Mouse (Mus musculus): Measurements from ENCODE around the gene Xbp1.
"Not testable (repeated sequence)": the region's sequence is repeated elsewhere in the genome, so short reads cannot be mapped to it uniquely, and the experiment has no call there.

Xbp1 gene

DNA sequence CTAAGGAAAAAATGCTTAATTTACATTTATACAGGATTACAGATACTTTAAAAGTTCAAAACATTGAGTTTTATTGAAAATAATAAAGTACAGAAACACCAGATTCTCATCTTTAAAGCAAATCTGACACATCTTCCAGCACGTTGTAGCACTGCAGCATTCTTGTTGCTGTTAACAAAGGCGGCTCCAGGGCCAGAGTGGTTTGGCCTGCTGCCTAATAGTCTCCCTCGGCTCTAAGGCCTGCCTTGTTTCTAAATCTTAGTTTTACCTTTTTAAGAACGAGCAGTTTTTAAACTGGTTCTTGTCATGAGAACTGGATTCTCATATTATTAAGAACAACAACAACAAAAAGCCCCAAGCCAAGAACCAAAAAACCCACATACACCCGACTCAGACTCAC lies 8.4 kb downstream of the Xbp1 start:
- DNase-seq (ENCODE audit: low spot score in 2 of 2), result no peak

DNA sequence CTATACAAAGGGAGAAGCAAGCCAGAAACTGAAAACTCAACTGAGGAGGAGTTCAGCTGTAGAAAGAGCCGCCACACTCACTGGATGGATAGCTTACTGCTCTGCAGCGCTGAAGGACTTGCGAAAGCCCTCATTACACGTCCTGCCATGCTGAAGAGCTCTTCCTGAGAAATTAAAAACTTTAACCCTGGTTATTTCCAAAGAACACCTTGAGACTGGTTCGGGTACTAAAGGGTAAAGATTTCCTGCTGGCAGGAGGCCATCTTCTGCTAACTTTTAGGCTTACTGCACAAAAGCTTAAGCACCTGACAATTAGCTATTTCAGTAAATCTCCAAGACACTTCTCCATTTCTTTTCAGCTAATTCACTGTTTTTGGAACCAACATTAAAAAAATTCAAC lies 9.7 kb downstream of the Xbp1 start:
- DNase-seq (ENCODE audit: low spot score in 2 of 2), result no peak

DNA sequence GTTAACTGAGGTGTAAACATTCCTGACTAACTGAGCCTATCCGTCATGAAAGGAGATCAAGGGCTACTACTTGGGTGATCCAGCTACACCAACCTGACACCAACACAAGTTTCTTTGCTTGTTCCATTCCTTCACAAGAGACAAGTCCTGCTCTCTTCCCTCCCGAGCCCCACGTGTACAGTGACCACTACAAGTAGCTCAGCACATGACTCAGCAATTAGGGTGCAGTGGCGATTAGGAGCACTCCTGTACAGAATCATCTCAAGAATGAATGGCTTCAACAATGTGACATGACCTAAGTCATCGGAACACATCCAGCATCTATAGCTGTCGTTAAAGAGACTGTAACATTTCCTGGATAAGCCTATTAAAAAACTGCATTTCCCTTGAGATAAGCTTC lies 10.3 kb downstream of the Xbp1 start:
- no peak for DNase-seq (ENCODE audit: low spot score in 2 of 2)

DNA sequence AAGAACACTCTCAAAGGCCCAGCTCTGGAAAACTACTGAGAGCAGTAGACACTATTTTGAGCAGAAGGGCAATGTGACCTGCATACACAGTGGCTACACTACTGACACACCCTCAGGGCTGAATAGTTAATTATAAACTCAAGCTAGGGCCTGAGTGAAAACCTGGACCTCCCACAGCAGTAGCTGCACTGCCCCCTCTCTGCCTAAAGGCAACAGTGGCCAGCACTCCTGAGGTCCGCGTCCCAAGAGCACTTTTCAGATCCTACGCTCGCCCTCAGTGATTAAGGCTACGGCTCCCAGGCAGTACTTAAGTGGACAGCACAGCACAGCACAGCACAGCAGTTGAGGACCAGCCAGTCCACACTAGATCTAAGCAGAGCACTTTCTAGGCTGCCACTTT lies 12.6 kb downstream of the Xbp1 start:
- peak in 1 of 2 experiments; percentile 53 for DNase-seq (ENCODE audit: low spot score in 2 of 2)

DNA sequence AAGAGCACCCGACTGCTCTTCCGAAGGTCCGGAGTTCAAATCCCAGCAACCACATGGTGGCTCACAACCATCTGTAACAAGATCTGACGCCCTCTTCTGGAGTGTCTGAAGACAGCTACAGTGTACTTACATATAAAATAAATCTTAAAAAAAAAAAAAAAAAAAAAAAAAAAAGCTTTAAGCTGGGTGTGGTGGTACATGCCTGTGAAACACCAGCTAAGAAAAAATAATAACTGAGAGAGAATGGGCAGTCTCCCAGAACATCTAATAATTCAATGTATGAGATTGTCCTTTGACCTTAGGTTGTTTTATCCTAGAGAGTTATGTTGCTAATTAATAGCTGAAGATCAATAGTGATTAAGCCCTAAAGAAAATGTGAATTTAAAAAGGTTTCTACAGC lies 17.0 kb downstream of the Xbp1 start:
- not testable (repeated sequence) for DNase-seq (ENCODE audit: low spot score in 2 of 2)

DNA sequence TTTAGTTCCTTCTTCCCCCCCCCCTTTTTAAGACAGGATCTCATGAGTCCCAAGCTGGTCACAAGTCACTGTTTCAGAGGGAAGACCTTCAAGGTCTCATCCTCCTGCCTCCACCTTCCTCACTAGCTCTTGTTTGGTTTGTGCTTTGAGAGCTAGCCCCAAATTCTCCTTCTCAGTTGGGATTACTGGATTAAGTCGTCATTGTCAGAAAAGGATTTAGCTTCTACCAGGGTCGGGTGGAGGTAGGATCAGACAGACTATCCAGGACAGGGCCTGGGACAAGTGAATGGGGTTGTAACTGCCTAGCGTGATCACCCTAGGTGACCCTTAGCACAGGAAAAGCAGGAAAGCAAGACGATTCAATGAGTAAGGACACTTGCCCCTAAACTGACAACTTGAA lies 19.9 kb downstream of the Xbp1 start:
- no peak for DNase-seq (ENCODE audit: low spot score in 2 of 2)

DNA sequence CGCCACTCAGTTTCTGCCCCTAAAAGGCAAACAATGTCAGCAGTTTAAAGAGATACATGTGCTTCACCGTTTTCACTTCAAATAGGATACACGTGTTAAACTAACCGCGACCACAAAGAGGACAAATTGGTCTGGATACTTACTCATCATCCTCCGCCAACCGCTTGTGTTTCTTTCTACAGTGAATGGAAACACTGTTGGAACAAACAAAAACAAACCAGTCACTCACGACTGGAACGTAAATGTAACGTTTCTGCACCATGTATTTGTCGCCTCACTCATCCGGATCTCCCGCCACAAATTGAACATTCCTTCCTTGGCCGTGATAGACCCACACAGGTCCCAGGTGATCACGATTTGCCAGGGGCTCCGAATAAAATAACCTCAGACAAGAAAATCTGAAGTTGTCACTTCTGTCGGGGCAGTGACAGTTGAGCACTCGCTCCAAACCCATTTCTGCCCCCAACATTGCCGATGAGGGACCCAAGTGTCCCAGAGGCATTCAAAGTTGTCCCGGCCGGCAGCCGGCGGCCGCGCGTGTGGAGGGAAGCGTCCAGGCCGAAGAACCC lies 20.9 kb downstream of the Xbp1 start:
- no peak for DNase-seq (ENCODE audit: low spot score in 2 of 2)

DNA sequence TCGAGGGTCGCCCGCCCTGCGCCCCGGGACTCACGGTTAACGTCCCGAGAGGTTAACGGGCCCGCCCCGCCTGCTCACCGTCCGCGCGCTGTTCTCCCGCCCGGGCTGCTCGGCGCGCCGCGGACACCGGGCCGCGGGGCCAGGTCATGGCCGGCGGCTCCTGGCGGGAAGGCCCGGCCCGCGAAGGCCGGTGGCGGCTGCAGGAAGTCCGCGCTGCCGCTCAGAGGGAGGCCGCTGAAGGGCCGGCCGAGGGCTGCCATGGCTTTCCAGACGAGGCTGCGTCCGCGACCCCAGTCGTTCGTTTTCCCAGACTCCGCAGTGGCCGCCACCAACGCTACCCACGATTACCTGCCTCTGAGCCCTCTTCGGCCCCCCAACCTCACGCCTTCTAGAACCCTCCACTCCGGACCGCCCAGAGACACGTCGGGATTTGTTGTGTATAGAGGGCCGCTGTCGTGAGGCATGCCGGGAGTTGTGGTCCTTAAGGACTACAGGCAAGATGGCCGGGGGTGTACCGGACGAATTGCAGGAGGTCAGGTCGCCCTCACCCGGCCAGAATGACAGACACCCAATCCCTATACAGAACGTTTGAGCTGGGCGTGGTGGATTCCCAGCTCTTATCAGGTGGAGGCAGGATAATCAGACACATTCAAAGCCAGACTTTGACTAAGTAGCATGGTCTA lies 21.5 kb downstream of the Xbp1 start, which contains the start of gene Ccdc117:
TSS of gene Ccdc117 (minus strand) at position 389 of the 683 bp plus-strand sequence.
- DNase-seq (ENCODE audit: low spot score in 2 of 2), result peak; percentile 95 to 96

DNA sequence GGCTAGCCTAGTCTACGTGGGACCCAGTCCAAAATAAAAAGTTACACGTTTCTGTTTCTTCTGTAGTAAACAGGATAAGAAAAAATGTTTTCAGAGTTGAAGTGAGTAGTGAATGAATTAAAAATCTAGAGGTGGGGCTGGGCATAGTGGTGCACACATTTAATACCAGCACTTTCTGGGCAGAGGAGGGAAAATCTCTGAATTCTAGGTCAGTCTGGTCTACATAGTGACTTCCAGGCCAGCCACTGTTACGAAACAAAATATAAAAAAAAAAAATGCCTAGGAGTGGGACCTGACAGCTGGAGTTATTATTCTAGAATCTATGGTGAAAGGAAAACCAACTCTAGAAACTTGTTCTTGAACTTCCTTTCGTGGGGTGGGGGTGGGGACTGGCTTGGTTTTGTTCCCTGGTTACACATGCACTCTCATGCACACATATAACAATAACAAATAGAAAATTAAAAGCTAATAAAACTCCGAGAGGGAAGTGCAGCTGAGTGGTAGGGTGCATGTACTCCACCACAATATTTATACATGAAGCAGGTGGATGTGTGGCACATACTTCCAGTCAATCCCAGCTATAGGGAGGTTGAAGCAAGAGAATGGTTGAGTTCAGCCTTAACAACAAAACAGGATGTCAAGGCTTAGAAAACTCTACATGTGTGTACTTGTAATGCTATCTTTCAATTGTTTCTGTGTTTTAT lies 22.2 kb downstream of the Xbp1 start:
- no peak for DNase-seq (ENCODE audit: low spot score in 2 of 2)

DNA sequence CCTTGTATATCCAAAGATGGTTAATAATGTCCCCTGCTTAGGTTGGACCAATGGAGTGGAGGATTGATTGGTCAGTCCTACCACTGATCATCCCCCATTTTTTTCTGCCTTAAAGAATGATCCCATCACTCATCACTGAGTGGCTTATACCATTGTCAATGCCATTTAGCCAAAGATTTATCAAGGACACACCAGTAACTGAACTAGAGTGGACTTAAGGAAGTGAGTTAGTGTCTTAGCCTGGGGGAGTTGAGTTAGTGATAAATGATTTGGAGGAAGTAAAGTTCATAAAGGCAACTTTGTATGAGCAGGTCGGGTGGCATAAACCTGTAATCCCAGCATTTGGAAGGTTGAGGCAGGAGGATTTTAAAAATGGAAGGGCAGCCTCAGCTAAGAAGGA lies 22.8 kb downstream of the Xbp1 start:
- DNase-seq (ENCODE audit: low spot score in 2 of 2), result no peak

DNA sequence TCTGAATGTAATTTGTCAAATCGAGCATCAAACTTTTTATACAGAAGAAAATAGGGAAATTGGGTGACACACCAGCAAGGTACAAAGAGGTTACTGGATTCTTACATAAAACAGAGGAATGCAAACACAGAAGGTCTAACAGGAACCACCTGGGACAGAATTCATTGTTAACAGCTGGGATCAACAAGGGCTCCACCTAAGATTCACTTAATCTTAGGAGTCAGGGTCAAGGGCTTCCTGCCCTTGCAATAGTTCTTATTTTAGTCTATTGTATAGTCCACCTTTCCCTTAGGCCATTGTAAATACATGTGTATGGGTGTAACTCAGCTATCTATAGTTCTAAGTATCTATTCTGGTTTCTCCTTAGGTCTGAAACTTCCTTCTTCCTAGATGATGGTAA lies 24.2 kb downstream of the Xbp1 start:
- DNase-seq (ENCODE audit: low spot score in 2 of 2), result not testable (repeated sequence)

DNA sequence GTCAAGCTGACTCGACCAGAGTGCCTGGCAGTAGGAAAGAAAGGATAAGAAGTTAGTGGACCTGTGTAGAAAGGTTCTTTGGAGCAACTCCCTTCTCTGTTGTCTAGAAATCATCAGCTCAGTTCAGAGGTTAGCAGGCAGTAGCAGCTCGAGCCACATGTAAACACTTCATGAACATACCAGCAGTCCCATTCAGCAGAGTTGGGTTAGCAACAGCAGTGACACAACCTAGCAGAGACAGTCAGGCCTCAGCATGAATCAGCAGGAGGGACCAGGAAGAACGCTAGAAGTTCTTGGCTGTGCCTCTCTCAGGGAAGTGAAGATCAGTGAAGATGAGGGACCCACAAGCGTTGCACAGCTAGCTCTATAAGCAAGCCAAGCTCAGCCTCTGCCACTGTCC lies 25.0 kb downstream of the Xbp1 start:
- DNase-seq (ENCODE audit: low spot score in 2 of 2), result no peak

DNA sequence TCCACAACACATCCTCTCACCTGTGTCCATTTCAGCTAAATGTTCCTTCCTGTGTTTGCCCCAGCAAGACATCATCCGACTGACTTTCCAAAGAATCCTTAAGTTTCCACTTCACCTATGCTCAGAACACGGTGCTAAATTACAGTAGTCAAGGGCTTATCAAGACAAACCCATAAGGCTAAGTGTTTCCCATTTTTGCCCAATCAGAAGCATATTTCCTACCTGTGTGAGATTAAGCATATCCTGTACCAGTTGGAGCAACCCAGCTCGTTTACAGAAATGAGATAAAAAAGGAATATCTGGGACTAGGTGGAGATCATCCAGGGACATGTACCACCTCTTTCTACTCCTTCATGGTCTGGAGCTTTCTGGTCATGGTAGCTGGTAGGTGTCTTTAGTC lies 26.2 kb downstream of the Xbp1 start:
- no peak for DNase-seq (ENCODE audit: low spot score in 2 of 2)

DNA sequence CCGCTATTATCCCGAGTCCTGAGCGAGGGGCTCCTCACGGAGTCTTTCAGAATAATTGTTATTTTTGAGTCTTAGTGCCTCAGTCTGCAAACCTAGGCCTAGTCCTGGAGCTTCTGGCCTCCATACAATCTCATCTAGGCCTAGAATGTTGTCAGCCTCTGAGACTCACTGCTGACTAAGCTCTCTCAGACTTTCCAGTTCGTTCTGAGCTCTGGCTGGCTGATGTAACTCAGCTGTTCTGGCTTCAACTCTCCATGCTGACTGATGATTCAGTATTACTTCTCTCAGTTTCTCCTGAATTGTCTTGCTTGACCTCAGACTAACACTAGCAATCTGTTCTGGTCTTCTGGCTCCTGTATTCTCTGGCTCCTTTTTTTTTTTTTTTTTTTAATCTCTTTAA lies 31.0 kb downstream of the Xbp1 start:
- no peak for DNase-seq (ENCODE audit: low spot score in 2 of 2)

DNA sequence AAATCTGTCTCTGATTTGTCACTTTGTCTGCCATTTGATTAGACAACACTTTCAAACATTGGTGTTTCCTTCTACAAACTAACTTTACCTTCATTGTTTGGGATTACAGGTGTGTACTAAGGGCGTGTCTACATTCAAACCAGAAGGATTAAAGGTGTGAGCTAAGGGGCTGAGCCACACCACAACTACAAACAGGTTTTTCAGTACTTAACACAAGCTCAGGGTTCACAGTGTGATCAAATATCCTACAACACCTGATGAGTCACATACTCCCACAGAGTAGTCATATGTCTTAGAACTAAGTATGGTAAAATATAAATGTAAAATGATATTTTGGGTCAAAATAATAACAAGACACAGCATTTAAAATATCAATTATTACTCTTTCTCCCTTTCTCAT lies 31.5 kb downstream of the Xbp1 start:
- no peak for DNase-seq (ENCODE audit: low spot score in 2 of 2)

DNA sequence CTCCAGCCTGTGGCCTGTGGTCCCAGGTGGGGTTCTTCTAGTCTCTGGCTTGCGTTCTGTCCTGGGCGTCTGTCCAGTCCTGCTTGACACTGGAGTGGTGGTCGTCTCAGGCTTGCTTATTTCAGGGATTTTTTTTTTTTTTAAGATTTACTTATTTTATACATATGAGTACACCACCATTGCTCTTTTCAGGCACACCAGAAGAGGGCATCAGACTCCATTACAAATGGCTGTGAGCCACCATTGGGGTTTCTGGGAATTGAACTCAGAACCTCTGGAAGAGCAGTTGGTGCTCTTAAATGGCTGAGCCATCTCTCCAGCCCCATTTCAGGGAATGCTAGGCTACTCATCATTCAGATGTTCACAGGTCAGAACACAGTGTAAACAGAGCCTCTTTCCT lies 39.8 kb downstream of the Xbp1 start:
- DNase-seq (ENCODE audit: low spot score in 2 of 2), result no peak

DNA sequence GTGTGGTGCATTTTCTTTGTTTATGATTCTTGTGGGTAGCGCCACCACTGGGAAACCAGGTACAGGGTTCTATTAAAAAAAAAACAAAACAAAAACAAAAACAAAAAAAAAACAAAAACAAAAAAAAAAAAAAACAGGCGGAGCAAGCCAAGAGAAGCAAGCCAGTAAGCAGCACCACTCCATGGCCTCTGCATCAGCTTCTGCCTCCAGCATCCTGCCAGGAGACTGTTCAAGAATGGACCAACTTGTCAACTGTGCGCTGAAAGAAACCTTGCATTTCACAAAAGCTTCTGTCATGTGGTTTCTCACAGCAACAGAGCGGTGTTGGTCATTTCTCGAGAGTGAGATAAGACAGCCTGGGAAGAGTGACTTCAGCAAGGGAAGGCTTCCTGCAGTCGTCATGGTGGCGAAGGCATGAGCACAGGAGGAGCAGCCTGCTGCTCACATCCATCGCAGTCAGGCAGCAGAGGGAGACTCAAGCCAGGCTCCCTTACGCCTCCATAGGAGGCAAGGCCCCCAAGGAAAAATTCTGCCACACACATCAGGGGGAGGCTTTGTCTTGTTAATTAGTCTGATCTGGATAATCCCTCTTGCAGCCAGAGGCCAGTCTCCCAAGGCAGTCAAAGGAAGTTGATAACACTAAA lies 42.3 kb downstream of the Xbp1 start:
- no peak for DNase-seq (ENCODE audit: low spot score in 2 of 2)

DNA sequence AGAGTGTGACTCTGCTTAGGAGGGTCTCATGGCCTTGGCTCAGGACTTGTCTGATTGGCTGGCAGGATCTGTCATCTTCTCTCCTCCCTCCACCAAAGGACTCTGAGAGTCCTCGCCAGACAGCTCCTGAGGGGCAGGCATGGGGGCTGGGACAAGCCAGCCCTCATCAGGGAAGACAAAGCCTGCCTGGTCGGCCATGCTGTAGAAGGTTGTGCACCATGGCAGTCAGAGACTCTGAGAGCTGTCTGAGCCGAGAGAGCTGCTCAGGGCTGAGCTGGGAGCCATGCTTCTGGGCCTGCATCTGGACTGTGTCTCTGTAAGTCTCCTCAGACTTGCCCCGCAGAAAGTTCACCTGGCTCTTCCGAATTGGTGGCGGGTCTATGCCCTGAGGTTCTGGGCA lies 43.4 kb downstream of the Xbp1 start:
- DNase-seq (ENCODE audit: low spot score in 2 of 2), result no peak

DNA sequence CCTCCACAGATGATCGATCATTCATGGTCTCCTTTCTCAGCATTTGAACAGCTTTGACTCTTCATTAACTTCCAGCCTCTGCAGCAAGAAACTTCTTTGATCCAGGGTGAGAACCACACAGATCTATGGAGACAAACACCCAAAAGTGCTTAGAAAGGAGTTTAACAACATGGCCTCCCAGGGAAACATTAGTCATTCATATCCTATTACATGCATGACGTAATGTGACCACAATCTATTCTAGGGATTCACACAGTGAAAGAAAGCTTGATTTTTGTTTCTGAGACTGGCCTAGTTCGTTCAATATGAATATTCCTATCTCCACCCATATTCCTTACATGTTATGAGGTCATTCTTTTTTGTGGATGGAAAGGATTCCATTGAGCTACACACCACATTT lies 45.1 kb downstream of the Xbp1 start:
- DNase-seq (ENCODE audit: low spot score in 2 of 2), result no peak

DNA sequence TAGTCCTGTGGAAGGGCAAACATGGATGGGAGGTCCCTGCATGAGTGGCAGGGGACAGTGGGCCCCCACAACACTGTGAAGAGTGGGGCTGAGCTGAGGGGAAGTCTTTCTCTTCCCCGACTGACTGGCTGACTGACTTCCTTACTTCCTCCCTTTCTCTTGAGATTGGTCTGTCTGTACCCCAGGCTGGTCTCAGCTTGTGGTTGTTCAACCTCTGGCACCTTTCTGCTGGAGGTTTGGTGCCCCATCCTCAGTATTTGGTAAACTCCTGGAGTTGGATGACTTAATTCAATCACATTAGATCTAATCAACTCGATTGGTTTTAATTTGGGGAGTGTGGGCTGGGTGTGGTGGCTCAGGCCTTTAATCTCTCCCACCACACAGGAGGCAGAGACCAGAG lies 46.0 kb downstream of the Xbp1 start:
- DNase-seq (ENCODE audit: low spot score in 2 of 2), result no peak

DNA sequence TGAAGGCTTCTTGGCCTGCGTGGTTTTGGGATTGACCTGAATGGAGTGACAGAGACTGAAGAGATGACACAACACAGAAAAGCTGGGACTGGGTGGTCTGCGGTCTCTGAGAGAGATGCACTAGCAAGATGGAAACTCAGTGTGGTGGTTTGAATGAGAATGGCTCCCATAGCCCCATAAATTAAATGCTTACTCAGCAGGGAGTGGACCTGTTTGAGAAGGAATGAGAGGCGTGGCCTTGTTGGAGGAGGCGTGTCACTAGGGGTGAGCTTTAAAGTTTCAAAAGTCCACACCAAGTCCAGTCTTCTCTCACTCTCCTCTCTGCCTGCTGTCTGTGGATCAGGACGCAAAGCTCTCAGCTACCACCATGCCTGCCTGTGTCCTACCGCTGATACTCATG lies 47.2 kb downstream of the Xbp1 start:
- DNase-seq (ENCODE audit: low spot score in 2 of 2), result no peak

DNA sequence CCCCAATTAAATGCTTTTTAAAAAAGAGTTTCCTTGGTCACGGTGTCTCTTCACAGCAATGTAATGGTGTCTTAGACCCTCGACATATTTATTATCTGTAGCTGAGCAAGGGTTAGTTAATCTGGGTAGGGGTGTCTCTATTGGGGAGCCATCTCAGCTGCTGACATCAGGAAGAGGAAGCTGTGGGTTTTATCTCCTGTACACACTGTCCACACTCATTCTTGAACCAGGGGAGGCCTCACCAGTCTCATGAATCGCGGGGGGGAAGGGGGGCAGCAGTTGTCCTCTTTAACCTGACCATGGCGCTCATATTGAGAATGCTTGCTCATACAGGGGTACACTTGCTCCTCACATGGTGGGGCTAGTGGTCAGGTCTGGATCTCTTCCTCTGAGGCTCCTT lies 47.6 kb downstream of the Xbp1 start:
- no peak for DNase-seq (ENCODE audit: low spot score in 2 of 2)

DNA sequence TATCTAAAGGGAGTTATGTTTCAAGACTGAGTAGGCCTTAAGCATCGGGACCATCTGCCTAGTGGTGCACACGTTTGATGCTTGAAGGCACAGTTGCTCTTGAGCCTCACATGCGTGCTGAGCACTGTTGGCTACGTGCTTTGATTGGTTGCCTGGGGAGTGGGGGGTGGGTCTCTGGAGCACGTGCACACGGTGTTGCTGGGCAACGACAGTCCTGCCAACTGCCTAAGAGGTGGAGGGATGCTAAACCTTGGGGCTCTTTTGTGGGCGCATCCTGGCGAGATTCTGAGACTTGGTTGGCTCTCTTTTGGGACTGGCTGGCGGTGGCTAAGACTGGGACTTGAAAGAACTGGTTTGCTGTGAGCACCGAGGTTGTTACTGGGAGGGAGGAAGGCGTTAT lies 49.0 kb downstream of the Xbp1 start, which contains the start of gene Ankrd36:
TSS of gene Ankrd36 (plus strand) at position 211 of the 400 bp plus-strand sequence.
- no peak for DNase-seq (ENCODE audit: low spot score in 2 of 2)

Measured in heart, adult 9 months (tissue).